Mouse (Mus musculus) retina, embryonic 14.5 days (tissue): ENCODE measurements at regions not wholly inside any gene's neighbourhood (a gene's known extent, or its start where the extent isn't known, plus 50 kb on each side); places are given as distances from the start of the nearest gene placed in this dataset.

Source experiments
- DNase-seq: peaks from one replicate; pipeline ENCODE4 v3.0.0-alpha.2; 2015; ENCODE audit warnings: low spot score

GRCm38 (mm10) chr13:110784162-110784785, 389.4 kb downstream of the Plk2 start:
- no peak for DNase-seq

- no peak for DNase-seq
These were observed 390.0 kb downstream of the Plk2 start for GRCm38 (mm10) chr13:110784822-110785221.

GRCm38 (mm10) chr13:110798313-110798712, 403.5 kb downstream of the Plk2 start:
- no peak for DNase-seq

DNA sequence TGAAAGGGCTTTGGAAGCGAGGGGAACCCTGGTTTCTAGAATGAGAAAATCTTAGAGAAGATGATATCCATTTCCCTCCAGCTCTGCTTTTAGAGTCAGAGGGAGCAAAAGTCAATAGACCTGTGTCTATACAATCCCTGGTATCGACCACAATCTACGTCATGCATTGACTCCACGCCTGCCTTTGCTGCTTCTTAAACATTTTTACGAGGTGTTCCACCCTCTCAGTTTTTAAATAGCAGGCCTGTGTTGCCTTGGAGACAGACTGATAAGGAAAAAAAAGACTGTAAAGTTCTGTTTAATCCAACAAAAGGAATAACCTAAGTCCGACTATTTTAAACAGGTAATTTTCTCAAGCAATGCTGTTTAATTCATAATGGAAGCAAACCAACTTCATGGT, 408.0 kb downstream of the Plk2 start:
- no peak for DNase-seq

GRCm38 (mm10) chr13:110812401-110812800, 417.6 kb downstream of the Plk2 start:
- peak; percentile 61 for DNase-seq

DNA sequence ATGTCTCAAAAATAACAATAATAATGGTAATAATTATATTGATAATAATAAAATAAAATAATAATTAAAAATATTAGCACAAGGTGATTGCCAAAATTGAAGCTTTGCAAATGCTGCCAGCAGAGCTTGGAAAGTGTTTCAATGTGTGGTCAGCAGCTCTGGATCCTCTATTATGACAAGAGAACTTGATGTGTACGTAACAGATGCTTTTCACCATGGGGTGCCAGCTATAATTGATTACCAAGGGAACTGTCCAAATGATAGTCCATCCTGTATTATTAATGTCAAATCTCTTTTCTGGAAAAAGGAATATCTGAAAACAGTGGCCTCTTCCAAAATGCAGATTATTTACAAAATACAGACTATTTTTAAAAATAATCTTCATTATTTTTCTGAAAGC, 419.2 kb downstream of the Plk2 start:
- DNase-seq = no peak

GRCm38 (mm10) chr13:110819301-110819862, 424.5 kb downstream of the Plk2 start:
- DNase-seq = no peak

GRCm38 (mm10) chr13:110824878-110825277, 429.9 kb upstream of the Actbl2 start:
- no peak for DNase-seq

- DNase-seq = no peak
These were observed 422.4 kb upstream of the Actbl2 start for GRCm38 (mm10) chr13:110832442-110832841.

- DNase-seq = peak; percentile 12
These were observed 417.9 kb upstream of the Actbl2 start for GRCm38 (mm10) chr13:110836936-110837335.

- no peak for DNase-seq
These were observed 412.9 kb upstream of the Actbl2 start for GRCm38 (mm10) chr13:110841949-110842348.

GRCm38 (mm10) chr13:110845695-110846094, 409.1 kb upstream of the Actbl2 start:
- DNase-seq = no peak

- DNase-seq = no peak
These were observed 401.7 kb upstream of the Actbl2 start for GRCm38 (mm10) chr13:110852996-110853727.

DNA sequence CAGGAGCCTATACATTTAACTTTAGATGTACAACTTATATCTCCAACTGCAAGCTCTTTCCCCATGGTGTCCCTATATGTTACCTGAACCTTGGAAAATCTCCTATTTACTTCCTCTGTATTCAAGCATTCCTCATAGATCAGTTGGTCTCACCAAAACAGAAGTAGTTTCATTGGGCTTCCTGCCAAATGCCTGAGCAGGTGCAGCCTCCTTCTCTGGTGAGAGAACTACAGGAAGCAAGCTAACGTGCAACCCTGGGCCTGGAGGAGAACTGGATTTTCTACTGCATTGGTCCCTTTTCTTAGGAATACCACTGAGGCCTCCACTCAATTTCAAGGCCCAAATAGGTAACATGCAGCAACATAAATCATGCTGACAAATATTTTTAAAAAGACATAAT, 400.6 kb upstream of the Actbl2 start:
- no peak for DNase-seq

- no peak for DNase-seq
These were observed 388.8 kb upstream of the Actbl2 start for GRCm38 (mm10) chr13:110865902-110866512.

DNA sequence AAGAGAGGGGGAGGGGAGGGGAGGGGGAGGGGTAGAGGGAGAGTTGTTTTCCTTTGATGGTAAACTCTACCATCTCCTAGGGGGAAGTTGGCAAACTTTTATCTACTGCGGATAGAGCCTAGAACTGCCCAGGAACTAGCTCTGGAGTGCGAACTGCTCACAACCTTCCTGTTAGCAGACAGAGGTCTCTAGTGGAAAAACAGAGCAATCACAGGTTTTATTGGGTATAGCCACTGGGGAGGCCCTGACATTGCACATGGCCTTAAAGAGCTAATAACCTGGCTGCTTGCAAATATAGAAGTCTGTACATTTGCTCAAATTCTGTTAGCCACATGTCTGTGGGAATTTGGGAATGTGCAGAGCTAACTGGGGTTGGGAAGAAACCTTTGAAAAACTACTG, 388.1 kb upstream of the Actbl2 start:
- DNase-seq = no peak

- peak; percentile 16 for DNase-seq
These were observed 383.6 kb upstream of the Actbl2 start for GRCm38 (mm10) chr13:110871125-110871775.

GRCm38 (mm10) chr13:110871776-110872135, 383.1 kb upstream of the Actbl2 start:
- DNase-seq = peak; percentile 34

GRCm38 (mm10) chr13:110881573-110881972, 373.2 kb upstream of the Actbl2 start:
- DNase-seq = no peak

GRCm38 (mm10) chr13:110882173-110882572, 372.6 kb upstream of the Actbl2 start:
- no peak for DNase-seq

- no peak for DNase-seq
These were observed 372.1 kb upstream of the Actbl2 start for GRCm38 (mm10) chr13:110882661-110883172.

GRCm38 (mm10) chr13:110893909-110894308, 360.9 kb upstream of the Actbl2 start:
- DNase-seq = no peak
